Mouse (Mus musculus) B cell, adult 2 months (primary cell): ENCODE data around the gene Lpar1.

Experiments used
- DNase-seq, 2 experiments: peaks; one replicate each; pipeline ENCODE4 v3.0.0; 2022

Gene Lpar1

DNA sequence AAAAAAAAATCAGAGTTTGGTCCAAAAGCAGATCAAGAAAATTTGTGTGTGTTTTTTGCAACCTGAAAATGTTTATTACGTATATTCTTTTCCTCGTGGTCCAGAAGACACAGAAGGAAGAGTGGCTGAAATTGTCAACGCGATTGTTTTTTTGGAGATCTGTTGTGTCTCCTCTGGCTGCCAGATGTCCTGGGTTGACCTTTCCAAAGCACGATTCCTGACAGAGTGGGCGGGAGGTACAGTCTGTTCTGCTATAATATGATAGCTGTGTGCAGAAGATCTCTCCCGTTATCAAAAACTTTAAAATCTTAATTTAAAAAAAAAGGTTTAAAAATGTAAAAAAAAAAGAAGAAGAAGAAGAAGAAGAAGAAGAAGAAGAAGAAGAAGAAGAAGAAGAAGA is 105.9 kb downstream of the Lpar1 start:
- no peak for DNase-seq

DNA sequence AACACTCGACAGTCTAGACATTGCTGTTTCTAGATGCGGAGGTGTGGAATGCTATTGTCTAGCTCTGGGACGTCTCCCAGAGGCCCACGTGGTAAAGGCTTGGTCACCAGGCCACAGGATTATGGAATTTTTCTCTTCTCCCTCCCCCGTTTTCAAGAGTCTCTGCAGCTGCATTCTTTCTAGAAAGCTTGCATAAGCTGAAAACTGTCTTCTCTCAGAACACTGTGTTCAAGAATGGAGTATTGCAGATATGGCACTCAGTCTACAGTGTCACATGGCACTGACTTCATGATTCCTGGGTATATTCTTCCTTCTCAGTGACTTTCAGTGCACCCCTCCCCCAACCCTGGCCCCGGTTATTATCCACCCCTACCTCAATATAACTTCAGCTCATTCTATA is 107.9 kb downstream of the Lpar1 start:
- no peak for DNase-seq

DNA sequence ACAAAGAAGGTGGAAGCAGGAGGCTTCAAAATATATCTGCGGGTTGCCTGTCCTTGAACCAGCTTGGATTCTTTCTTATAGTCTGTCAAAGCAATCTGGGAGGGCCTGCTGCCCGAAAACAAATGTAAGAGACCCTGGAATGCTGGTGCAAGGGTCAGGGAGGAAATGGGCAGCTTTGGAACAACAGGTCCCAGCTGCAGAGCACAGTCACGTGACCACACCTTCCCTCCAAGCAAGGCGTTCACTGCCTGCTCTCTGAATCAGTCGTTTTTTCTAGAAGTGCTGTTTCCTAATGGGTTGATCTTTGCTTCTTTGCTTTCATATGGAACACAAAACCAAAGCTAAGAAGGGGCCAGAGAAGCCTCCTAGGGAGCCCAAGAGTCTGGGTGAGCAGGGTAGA is 111.4 kb downstream of the Lpar1 start:
- DNase-seq = no peak

DNA sequence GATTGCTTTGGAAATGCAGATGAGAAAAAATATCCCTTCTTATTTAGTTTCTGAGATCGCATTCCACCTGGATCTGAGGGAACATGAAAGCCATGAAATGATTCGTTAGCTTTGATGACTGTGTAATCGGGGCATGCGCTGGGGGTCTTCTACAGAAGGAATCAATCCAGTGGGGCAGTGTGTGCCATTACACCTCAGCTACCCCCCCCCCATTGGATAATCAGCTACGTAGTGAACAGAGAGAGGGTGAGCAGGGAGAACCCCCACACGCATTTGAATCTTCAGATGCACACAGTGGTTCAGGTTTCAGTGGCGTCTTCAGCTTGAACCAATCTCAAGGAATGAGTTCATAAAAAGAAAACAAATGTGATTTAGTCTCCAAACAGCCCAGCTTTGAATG is 115.0 kb downstream of the Lpar1 start:
- no peak for DNase-seq

DNA sequence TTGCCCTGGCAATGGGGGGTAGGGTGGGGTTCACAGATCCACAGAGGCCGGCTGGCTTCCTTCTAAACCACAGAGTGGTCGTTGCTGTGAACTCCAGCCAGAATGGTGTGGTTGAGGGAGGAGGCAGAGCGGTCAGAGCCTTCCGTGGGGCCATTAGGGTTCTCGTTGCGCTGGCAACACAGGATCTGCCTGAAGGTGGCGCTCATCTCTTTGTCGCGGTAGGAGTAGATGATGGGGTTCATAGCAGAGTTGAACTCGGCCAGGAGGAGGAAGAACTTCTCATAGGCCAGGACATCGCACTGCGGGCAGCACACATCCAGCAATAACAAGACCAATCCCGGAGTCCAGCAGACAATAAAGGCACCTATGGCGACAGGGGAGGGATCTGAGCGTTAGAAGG is 116.4 kb downstream of the Lpar1 start:
- DNase-seq = no peak

DNA sequence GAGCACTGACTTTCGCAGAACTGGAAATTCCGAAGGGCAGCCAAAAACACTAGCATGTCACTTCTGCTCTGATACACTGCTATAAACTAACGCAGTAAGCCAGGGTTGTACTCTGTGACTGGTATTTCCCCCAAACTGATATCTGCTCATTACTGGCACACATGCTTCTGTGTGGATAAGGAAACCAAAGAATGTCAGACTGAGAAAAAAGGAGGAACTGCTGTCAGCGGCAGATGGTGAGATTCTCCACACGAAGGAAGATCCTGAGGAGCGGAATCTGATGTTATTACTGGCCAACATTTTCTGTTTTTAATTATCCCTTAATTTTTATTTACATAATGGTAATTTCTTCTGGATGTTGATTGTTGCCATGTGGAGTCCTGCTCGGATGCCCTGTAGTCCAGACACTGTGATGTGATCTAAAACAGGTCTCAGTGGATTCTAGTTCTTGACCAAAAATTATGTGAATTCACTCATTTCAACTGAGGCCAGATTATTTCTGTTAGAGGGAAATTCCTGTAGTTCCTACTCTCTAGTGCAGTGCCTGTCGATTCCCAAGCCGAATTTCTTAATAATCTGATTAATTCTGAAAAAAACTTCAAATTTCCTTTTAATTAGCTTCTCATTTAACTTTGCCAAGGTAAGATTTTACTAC is 130.3 kb downstream of the Lpar1 start:
- no peak for DNase-seq

DNA sequence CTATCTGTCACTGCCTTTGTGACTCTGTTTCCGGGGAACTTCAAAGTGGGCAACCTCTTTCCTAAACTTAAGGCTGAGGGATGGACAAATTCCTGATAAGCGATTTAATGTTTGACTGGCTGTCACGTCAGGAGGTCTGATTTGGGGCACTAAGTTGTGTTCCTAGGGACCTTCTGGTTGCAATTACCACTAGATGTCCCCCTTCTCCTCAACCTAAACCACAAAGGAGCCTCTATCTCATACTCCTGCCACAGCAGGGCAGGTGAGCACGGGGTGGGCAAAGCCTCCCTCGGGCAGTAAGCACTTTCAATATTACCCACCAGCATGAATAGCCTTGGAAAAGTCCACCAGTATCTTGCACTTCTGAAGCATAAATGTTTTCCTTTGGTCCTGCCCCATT is 134.5 kb downstream of the Lpar1 start:
- DNase-seq = no peak

DNA sequence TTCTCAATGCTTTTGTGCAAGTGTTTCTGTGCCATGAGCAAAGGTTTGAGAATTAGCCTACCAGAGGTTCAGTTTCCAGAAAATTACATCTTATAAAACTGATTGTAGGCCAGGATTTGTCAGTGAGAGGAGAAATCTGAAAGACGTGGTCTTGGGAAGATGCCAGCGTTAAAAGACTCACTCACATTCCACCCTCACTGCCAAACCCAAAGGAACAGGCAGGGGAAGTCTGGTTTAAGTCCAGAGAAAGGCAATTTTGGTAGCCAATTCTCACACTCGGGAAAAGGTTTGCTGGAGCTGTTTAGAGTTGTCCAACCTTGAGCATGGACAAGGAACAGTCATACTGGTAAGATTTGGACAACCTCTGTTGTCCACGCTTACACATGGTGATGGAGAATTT is 136.4 kb downstream of the Lpar1 start:
- no peak for DNase-seq

DNA sequence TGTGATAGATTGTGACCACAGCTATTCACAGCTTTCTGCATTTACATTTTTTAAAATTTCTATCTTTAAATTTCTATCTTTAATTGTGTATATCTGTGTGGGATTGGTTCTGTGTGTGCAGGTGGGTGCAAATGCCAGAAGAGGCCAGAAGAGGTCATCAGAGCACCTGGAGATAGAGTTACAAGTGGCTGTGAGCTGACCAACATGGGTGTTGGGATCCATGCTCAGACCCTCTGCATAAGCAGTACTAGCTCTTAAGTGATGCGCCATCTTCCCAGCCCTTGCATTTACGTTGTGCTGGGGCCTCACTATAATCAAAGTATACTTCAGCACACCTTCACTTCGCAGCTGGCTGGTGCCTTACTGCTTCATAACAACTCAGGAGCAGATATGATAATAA is 138.2 kb downstream of the Lpar1 start:
- no peak for DNase-seq

DNA sequence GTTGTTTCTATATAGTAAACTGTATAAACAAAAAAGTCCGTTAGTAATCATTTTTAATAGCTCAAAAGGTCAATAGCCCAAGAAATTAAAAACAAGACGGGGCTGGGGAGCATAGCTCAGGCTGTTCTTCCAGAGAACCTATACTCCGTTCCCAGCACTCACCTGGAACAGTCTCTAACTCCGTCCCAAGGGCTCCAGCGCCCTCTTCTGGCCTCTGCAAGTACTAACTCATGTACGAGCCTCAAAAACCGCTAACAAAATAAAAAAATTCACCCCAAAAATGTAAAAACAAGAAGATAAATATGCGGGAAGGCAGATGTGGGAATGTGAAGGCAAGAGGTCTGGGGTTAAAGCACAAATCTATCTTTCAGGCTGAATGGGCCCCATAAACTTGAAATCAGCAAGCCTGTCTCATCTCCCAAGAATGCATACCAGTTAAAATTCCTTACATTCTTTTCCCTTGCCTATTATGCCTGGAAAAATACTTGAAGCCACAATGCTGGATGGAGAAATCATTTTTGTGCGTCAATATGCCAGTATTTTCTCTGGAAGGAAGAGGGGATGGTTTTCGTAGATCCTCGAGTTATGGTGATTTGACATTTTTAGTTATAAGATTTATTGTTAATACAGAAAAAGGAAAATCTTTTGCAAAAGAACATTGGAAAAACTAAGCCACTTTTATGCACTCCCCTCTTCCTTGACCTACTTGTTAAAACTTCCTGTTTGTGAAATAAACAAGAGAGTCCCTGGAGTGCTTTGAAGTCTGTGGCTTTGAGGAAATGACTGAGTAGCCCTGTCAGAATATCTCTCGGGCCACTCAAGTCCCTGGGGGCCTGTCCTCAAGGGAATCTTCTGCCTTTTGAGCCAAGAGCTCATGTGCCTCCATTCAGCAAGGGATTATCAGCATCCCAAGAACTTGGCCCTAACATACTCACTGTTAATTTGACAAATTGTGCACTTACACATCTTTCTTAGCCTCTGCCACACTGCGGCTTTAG is 140.2 kb downstream of the Lpar1 start:
- DNase-seq = no peak

DNA sequence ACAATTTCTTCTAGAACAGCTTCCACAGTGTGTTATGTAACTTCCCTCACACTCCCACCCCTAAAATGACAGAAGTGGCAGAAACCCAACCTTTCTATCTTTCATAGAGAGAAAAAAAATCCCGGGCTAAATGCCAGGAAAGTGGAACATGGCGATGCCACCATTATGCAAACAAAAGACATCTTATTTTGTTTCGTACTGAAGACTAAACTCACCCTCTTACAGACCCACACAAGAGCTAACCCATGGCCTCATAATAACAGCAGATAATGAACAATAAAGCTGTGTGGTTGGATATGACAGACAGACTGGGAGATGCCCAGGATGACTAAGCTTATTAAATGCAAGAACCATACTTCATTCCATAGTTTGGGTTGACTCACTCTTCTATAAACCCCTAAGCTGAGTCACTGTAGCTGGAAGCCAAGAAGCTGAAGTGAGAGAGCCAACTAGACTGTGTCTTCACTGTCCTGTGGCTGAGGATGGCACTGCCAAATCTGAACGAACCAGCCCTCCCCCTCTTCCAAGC is 151.7 kb downstream of the Lpar1 start:
- no peak for DNase-seq

DNA sequence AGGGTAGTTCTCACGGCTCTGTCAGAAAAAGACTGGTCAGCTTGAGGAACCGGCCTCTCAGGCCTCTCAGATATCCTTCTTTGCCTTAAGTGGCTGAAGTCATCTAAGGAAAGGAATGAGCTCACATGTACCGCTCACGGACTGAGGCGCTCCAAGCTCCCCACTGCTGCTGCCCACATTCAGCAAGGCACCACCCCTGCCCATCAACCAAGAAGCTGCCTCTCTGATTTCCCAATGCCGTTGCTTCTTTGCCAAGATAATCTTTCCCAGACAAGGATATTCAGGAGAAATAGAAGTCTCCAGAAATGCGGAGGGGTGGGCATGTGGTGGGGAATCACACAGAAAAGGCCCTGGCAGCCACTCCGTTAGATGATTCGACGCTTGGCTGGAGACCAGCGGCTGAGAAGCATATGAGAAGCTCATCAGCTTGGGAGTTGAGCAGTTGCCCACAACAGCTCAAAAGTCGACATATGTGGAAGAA is 152.8 kb downstream of the Lpar1 start:
- no peak for DNase-seq
